Mouse (Mus musculus) midbrain, embryonic 12.5 days (tissue): Measurements from ENCODE around the gene Mcu. TPM values are rescaled to one million over a fixed set of nuclear protein-coding genes. Genes with fewer than 3 reads are reported as not detected.

Experiments used
- ATAC-seq: fragments of 200-750 bp; cut with Nextera tagmentation; 2 replicates; pipeline ENCODE4 v1.8.0; 2017; ENCODE audit warnings: low read depth, moderate TSS enrichment, moderate library complexity; ENCODE audit not compliant: low FRiP score
- H3K27ac ChIP-seq: fragments of 300-500 bp; sonication (generic); replicated peaks from 2 replicates; pipeline ENCODE4 v1.5.1; 2016; ENCODE audit warnings: mild to moderate bottlenecking
- H3K27me3 ChIP-seq: fragments of 300-500 bp; sonication (generic); 2 replicates; pipeline ENCODE4 v1.6.1; 2016; ENCODE audit warnings: mild to moderate bottlenecking
- H3K36me3 ChIP-seq: fragments of 300-500 bp; sonication (generic); 2 replicates; pipeline ENCODE4 v1.6.1; 2016
- H3K4me1 ChIP-seq: fragments of 300-500 bp; sonication (generic); 2 replicates; pipeline ENCODE4 v1.6.1; 2016
- H3K4me2 ChIP-seq: fragments of 300-500 bp; sonication (generic); replicated peaks from 2 replicates; pipeline ENCODE4 v1.6.1; 2016; ENCODE audit warnings: mild to moderate bottlenecking, moderate library complexity
- H3K4me3 ChIP-seq: fragments of 300-500 bp; sonication (generic); 2 replicates; pipeline ENCODE4 v1.5.1; 2016; ENCODE audit warnings: mild to moderate bottlenecking
- H3K9ac ChIP-seq: fragments of 300-500 bp; sonication (generic); replicated peaks from 2 replicates; pipeline ENCODE4 v1.6.1; 2016; ENCODE audit warnings: mild to moderate bottlenecking, moderate library complexity
- H3K9me3 ChIP-seq: fragments of 300-500 bp; sonication (generic); 2 replicates; pipeline ENCODE4 v1.6.1; 2016; ENCODE audit warnings: mild to moderate bottlenecking
- WGBS: fragments of 180-500 bp; shearing (Covaris S2); methylation state at CpG from one replicate; pipeline ENCODE4 v1.1.7; 2016; 5-methylcytosine and 5-hydroxymethylcytosine counted together
- polyA plus RNA-seq: library from polyadenylated mRNA; unstranded; fragments of >200 nt; fragmentation: Nextera tagmentation; extraction: Ambion mirVana; gene quantifications from 2 replicates; pipeline ENCODE4 v1.2.1, GENCODE M21; 2016

The Mcu gene
- polyA plus RNA-seq, 1 experiment from 2014 or later, result 21.1 TPM

DNA sequence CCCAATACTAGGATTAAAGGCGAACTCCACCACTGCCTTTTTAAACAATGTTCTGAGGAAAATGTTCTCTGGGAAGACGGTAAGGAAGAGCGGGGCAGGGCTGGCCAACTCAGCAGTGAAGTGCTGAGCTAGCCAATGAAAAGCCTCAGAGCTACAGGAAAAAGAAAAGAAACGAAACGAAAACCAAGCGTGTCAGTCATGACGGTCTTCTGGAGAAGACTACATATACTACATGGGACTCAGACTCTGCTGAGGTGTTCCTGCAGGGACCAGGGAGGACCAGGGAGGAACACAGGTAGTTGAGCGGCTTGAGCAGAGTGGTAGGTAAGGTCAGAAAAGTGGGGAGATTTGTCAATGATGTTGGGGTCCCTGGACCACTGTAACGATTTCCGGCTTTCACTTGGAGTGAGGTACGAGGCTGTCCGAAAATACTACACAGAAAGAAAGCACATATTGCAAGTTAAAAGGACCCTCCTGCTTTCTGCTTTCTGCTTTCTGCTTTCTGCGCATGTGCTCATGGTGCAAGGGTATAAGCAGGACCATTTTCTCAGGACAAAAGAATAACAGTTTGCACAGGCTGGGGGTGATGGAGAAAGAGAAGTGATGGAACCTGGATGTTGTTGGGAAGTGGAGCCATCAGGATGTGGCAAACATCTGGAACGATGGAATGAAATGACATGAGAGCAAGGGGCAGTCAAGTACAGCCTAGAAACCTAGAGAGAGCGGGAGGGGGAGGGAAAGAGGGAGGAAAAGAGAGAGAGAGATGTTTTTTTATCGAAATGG lies 20.4 kb upstream of the Mcu start:
- H3K36me3 ChIP-seq, result no peaks in the 10 kb centered on the region
- H3K27me3 ChIP-seq, result no peaks in the 10 kb centered on the region; the same call in 1 of the 2 replicates
- WGBS, result 76% methylated on average over 16 of the region's 16 CpGs
- ATAC-seq, result no peak
- H3K27ac ChIP-seq, result no peak overlapping the region
- H3K4me3 ChIP-seq, result no peak overlapping the region
- H3K4me1 ChIP-seq, result no peaks in the 10 kb centered on the region; the same call in 1 of the 2 replicates
- H3K9ac ChIP-seq, result no peak overlapping the region
- no peak overlapping the region for H3K4me2 ChIP-seq
- H3K9me3 ChIP-seq, result no peaks in the 10 kb centered on the region

DNA sequence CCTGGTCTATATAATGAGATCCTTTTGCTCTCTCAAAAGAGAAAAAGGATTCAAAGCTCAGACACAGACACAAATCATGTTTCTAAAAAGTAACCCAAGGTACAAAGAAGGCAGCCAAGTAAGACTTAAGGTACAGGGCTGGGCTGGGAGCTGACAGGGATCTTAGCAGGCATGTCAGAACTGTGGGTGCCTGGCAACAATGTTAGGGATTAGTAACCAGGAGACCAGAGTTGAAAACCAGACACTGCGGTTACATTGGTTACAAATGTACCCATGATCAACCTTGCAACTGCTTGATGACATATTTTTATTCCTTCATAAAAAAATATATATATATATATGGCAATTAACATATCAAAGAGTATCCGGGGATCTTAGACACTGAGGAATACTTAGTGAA lies 19.6 kb upstream of the Mcu start:
- Histone ChIP-seq H3K27me3 (no peaks in the 10 kb centered on the region; the same call in 1 of the 2 replicates), H3K27ac (no peak overlapping the region), H3K9ac (no peak overlapping the region), H3K4me3 (no peak overlapping the region), H3K9me3 (no peaks in the 10 kb centered on the region), H3K4me1 (no peaks in the 10 kb centered on the region; the same call in 1 of the 2 replicates), H3K36me3 (no peaks in the 10 kb centered on the region), H3K4me2 (no peak overlapping the region)
- WGBS, result 48% methylated on average over 2 of the region's 2 CpGs
- ATAC-seq, result no peak

DNA sequence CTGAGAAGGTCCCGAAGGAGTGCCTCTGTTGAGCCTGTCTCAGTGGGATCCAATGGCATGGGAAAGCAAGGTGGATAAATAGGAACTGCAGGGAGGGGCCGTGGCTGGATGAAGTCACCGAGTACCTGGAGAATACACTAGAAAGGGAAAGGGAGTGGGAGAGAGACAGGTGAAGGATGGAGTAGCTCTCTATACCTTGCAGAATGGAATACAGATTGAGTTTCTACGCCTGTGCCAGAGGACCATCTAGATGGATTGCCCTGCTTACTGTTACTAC lies 13.0 kb upstream of the Mcu start:
- H3K36me3 ChIP-seq, result no peaks in the 10 kb centered on the region
- no peaks in the 10 kb centered on the region for H3K27me3 ChIP-seq
- no peaks in the 10 kb centered on the region for H3K9me3 ChIP-seq
- no peak for ATAC-seq
- H3K4me1 ChIP-seq, result peaks cover 18% of the 10 kb centered on the region; the same call in 1 of the 2 replicates
- H3K9ac ChIP-seq, result no peak overlapping the region
- no peak overlapping the region for H3K4me2 ChIP-seq
- H3K4me3 ChIP-seq, result no peak overlapping the region
- 80% methylated on average over 4 of the region's 4 CpGs for WGBS
- no peak overlapping the region for H3K27ac ChIP-seq

DNA sequence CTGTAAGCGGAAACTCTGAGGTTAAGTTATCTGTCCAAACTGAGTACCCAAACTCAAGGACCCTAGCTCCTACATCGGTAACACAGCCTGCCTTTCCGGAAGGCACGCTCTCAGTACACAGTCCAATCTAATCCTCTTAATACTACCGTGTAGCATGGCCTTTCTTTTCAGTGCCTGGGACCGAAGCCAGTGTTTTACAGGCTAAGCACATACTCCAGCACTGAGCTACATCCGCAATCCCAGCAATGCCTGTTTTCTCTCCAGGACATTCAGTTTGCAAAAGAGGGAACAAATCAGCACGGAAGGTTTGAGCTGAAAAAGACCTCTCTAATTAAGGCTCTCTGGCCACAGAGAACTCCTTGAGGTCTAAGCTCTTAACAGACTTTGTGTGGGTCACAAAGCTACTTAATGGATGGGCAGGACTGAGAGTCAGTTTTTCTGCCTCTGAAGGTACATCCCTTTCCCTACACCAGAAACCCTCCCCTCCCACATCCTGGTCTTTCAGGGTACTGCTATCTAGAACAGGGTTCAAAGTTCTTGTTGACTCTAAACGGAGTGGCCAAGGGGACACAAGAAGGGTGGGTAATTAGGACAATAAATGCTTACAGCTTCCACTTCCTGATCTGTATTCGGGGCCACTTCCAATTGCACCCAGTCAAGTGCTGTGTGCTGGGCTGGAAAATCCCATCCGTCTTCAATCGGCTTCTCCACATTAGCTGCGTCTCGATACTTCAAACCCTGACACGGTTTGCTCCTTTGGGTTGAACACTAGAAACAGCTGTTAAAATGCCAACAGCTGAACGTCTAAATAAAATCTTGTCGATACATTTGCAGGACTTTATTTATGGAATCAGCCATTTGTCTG lies 12.4 kb upstream of the Mcu start:
- no peaks in the 10 kb centered on the region; the same call in 1 of the 2 replicates for H3K27me3 ChIP-seq
- no peak overlapping the region for H3K4me3 ChIP-seq
- peaks cover 18% of the 10 kb centered on the region; the same call in 1 of the 2 replicates for H3K4me1 ChIP-seq
- no peak overlapping the region for H3K9ac ChIP-seq
- peak; percentile 70 for ATAC-seq
- no peaks in the 10 kb centered on the region for H3K36me3 ChIP-seq
- WGBS, result 40% methylated on average over 17 of the region's 17 CpGs
- no peaks in the 10 kb centered on the region for H3K9me3 ChIP-seq
- no peak overlapping the region for H3K4me2 ChIP-seq
- H3K27ac ChIP-seq, result peak overlapping the region; percentile 7; the same call in 1 of the 2 replicates

DNA sequence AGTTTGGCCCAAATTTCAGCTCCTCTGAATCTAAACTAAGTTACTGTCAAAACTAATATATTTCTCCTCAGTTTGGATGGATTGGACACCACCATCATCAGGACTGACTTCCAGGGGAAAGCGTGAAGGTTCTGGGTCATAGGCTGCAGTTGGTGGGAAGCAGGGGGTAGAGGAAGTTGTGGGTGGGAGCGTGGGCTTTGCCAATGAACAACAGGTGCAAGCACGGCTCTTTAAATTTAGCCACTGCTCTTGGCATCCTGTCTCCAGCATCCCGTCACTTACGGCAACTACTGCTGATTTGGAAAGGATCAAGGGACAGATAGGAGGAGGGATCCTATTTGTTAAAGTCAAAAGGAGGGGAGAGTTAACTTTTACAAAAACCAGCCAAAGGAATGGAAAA lies 7.0 kb upstream of the Mcu start:
- Histone ChIP-seq H3K27ac (no peak overlapping the region), H3K4me3 (no peak overlapping the region), H3K4me1 (0 out of 2 replicates have a peak, but pooled peaks cover 6% of the 10 kb centered on the region), H3K4me2 (no peak overlapping the region), H3K9me3 (no peaks in the 10 kb centered on the region), H3K27me3 (no peaks in the 10 kb centered on the region; the same call in 1 of the 2 replicates), H3K9ac (no peak overlapping the region), H3K36me3 (no peaks in the 10 kb centered on the region)
- WGBS, result 70% methylated on average over 5 of the region's 5 CpGs
- ATAC-seq, result no peak

DNA sequence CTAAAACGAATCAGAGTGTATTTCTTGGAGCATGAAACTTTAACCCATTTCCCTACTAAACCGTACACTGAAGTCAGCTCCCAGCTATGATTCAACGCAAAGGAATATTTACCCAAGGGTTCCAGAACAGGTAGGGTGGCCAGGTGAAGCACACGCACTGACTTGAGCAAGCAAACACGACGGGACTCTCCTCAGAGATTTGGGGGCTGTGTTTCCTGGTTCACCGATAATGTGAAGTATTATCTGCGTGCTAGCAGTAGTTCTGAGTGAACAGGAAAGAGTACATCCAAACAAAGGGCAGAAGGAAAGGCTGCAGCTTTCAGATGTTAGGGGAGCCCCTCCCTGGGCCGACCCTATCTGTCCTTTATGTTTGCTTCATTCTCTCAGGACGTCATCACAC lies 4.9 kb upstream of the Mcu start:
- no peak overlapping the region for H3K27ac ChIP-seq
- H3K4me1 ChIP-seq, result peaks cover 4% of the 10 kb centered on the region; the same call in 1 of the 2 replicates
- no peak for ATAC-seq
- H3K4me2 ChIP-seq, result no peak overlapping the region
- H3K4me3 ChIP-seq, result no peak overlapping the region
- no peaks in the 10 kb centered on the region for H3K9me3 ChIP-seq
- no peak overlapping the region for H3K9ac ChIP-seq
- H3K36me3 ChIP-seq, result no peaks in the 10 kb centered on the region
- peaks cover 5% of the 10 kb centered on the region for H3K27me3 ChIP-seq
- 78% methylated on average over 10 of the region's 10 CpGs for WGBS

DNA sequence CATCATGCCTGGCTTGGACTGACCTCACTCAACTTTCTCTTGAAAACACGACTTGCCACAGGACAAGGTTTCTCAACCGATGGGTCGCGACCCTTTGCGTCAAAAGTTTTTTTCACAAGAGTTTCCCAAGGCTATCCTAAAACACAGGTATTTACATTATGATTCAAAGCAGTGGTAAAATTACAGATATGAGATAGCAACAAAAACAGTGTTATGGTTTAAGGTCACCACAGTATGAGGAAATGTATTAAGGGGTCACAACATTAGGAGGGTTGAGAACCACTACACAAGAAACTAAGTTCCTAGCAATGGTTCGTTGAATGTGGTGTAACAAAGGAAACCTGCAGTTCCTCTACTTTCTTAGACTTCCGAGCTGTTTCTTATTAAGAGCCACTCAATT lies 1.3 kb upstream of the Mcu start:
- Histone ChIP-seq H3K9me3 (no peaks in the 10 kb centered on the region), H3K27me3 (peaks cover 5% of the 10 kb centered on the region), H3K4me2 (no peak overlapping the region), H3K4me3 (no peak overlapping the region), H3K4me1 (peaks cover 16% of the 10 kb centered on the region), H3K36me3 (no peaks in the 10 kb centered on the region), H3K27ac (no peak overlapping the region), H3K9ac (no peak overlapping the region)
- 90% methylated on average over 7 of the region's 7 CpGs for WGBS
- no peak for ATAC-seq

DNA sequence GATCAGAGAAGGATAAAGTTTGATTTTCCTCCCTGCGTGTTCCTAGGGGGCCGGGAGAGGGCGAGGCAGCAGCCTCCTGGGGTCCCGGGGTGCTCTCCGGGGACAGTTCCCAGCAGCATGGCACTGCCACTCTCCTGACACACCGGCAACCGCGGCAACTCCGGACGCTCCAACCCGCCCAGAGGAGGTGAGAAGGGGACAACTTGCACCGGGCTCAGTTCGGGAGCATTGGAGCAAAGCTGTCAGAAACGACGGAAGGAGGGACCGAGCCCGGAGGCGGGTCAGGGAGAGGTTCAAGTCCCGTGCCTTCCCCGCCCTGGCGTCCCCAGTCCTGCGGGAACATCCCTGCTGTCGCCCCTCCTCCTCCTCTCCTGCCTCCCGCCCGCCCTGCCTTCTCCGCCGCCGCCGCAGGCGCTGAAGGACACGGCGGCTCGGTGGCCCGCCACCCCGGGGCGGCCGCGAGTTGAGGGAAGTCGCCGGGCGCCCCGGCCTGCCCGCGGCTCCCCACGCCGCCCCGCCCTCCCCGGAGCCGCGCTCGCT lies 441 bp downstream of the Mcu start, which contains the start of gene Gm10322:
Gene Gm10322, plus strand, starts transcription at position 83 of the 540 bp plus-strand sequence.
- peak within 1 kb of the TSS; percentile 83 for H3K4me2 ChIP-seq
- 1% methylated on average over 37 of the region's 51 CpGs for WGBS
- H3K36me3 ChIP-seq, result no peaks in the 10 kb centered on the region
- peaks cover 16% of the 10 kb centered on the region for H3K4me1 ChIP-seq
- H3K27me3 ChIP-seq, result peaks cover 5% of the 10 kb centered on the region
- peak within 1 kb of the TSS; percentile 94 for H3K4me3 ChIP-seq
- peak within 1 kb of the TSS; percentile 90 for H3K27ac ChIP-seq
- peak; percentile 82 for ATAC-seq
- H3K9ac ChIP-seq, result peak within 1 kb of the TSS; percentile 89
- no peaks in the 10 kb centered on the region for H3K9me3 ChIP-seq

DNA sequence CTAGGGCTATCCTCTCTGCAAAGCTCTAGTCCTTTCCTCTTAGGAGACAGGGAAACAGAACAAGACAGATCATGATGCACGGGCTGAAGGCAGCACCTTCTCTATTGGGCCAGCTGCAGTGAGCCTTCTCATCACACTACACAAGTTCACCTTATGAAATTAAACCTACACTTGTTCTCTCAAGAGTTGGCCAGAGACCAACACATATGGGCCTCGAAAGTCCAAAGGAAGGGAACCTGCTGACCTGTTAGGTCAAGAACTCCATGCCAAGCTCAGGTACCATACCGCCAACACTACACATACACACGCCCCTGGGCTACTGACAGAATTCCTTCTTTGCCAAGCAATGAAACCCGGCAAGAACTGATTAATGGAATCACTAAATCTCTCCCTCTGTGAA lies 1.1 kb downstream of the Mcu start:
- H3K9me3 ChIP-seq, result no peaks in the 10 kb centered on the region
- no peak for ATAC-seq
- no peak overlapping the region for H3K27ac ChIP-seq
- peaks cover 16% of the 10 kb centered on the region for H3K4me1 ChIP-seq
- H3K36me3 ChIP-seq, result no peaks in the 10 kb centered on the region
- 36% methylated on average over 5 of the region's 5 CpGs for WGBS
- H3K4me3 ChIP-seq, result peak overlapping the region; percentile 94
- H3K9ac ChIP-seq, result peak overlapping the region; percentile 89
- peak overlapping the region; percentile 83 for H3K4me2 ChIP-seq
- peaks cover 5% of the 10 kb centered on the region for H3K27me3 ChIP-seq

DNA sequence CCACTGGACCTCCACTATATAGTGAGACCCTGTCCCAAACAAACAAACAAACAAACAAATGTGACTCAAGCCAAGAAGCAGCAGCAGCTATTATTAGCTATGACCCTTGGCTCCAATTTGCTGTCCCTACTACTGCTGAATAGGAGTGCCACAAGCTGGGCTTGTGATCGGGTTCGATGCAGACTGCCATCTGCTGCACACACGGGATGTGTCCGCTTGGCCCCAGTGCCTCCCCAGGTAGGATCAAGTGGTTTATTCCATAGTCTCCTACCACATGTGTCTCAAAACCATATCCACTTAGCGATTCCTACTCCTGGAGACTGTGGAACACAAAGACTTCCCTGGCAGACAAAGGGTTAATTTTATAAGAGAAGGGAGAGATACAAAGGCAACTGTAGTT lies 2.4 kb downstream of the Mcu start:
- Histone ChIP-seq H3K9ac (no peak overlapping the region), H3K4me1 (peaks cover 16% of the 10 kb centered on the region), H3K36me3 (no peaks in the 10 kb centered on the region), H3K4me2 (no peak overlapping the region), H3K27me3 (peaks cover 5% of the 10 kb centered on the region), H3K4me3 (no peak overlapping the region), H3K9me3 (no peaks in the 10 kb centered on the region), H3K27ac (no peak overlapping the region)
- WGBS, result 82% methylated on average over 5 of the region's 5 CpGs
- no peak for ATAC-seq

DNA sequence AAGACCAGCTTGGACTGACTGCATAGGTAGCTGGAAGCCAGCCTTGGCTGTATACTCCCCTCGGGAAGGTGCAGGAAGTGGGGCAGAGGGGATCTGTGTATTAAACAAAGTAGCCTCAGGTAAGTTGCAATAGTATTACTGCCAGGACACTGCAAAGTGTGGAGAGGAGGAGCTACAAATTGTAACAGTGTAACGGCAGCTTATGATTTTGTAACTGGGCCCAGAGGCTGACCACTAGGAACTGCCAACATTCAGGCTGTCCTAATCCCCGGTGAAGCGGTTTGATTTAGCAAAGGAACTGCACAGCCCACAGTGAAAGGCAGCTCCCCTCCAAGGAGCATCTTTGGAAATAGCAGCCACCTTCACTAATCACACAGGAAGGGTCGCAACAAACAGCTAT lies 3.2 kb downstream of the Mcu start:
- no peaks in the 10 kb centered on the region for H3K36me3 ChIP-seq

More for the DNA sequence above, 3.2 kb downstream of the Mcu start:
- H3K9me3 ChIP-seq, result no peaks in the 10 kb centered on the region
- peaks cover 16% of the 10 kb centered on the region for H3K4me1 ChIP-seq
- no peak overlapping the region for H3K27ac ChIP-seq
- H3K27me3 ChIP-seq, result peaks cover 5% of the 10 kb centered on the region
- ATAC-seq, result no peak
- WGBS, result 69% methylated on average over 5 of the region's 5 CpGs
- H3K4me2 ChIP-seq, result no peak overlapping the region
- H3K4me3 ChIP-seq, result no peak overlapping the region
- H3K9ac ChIP-seq, result no peak overlapping the region
